In genomic region chr11:24077795-24078705, GRCm38 (mm10) we compare ENCODE assay signal across 7 mouse cellular contexts. TPM values are rescaled to one million over a fixed set of nuclear protein-coding genes. Genes with fewer than 3 reads are reported as not detected.
DNase-seq lines count a peak whose midpoint lies in the region; ATAC-seq and TF ChIP-seq lines count a peak whose summit lies in the region.

Gene Bcl11a (plus strand): TSS chr11:24078056.

- H3K4me1 ChIP-seq in CH12.LX (ENCODE audit: control insufficient read depth in 1 of 2, insufficient read depth in 2 of 2) (peaks cover 0 to 6% of the 10 kb centered on the region in 2 experiments; a peak in 2 of 4 replicates), ES-E14 (ENCODE audit: control insufficient read depth in 2 of 2, insufficient read depth in 2 of 2, low read length in 2 of 2, poor library complexity in 1 of 2) (peaks cover 0 to 2% of the 10 kb centered on the region in 2 experiments; a peak in 2 of 4 replicates)
- H3K4me1 ChIP-seq in embryonic facial prominence, embryonic 13.5 days = peaks cover 12% of the 10 kb centered on the region
- 0 out of 2 replicates have a peak, but pooled peaks cover 3% of the 10 kb centered on the region for H3K4me1 ChIP-seq in hindbrain, embryonic 11.5 days (replicated peaks; ENCODE audit: control insufficient read depth, insufficient read depth, low read length)

- no peaks in the 10 kb centered on the region for H3K79me2 ChIP-seq in CH12.LX (replicated peaks; ENCODE audit: control insufficient read depth, extremely low read depth, insufficient read depth, poor library complexity, severe bottlenecking)

- H3K4me2 ChIP-seq in CH12.LX (ENCODE audit: insufficient read depth, low read depth, poor library complexity, severe bottlenecking) = peak within 1 kb of the TSS; percentile 98
- H3K4me2 ChIP-seq in embryonic facial prominence, embryonic 13.5 days = peak within 1 kb of the TSS; percentile 94
- H3K4me2 ChIP-seq in hindbrain, embryonic 11.5 days (replicated peaks; ENCODE audit: low read depth, low read length) = peak within 1 kb of the TSS; percentile 97

- intact Hi-C loops in left cerebral cortex, postnatal 25 days (cut with DNase I) = loop anchor here (2.0 to 10.0 kb wide), 2 partner anchors 99 to 1997 kb away; no protein-coding TSS in a partner anchor

- H3K4me3 ChIP-seq in CH12.LX (replicated peaks in 1 of 3; ENCODE audit: low read depth in 2 of 3, low read length in 2 of 3, poor library complexity in 1 of 3) = peak within 1 kb of the TSS; percentile 51 to 93 (median 76)
- peak within 1 kb of the TSS; percentile 54 to 65 for H3K4me3 ChIP-seq in ES-E14 (ENCODE audit: insufficient read depth in 1 of 2, low read depth in 1 of 2, low read length in 2 of 2, poor library complexity in 1 of 2, severe bottlenecking in 1 of 2)
- H3K4me3 ChIP-seq in embryonic facial prominence, embryonic 13.5 days = peak within 1 kb of the TSS; percentile 85
- peak within 1 kb of the TSS; percentile 87 for H3K4me3 ChIP-seq in hindbrain, embryonic 11.5 days (ENCODE audit: low read depth, low read length)

- peak; percentile 44; the same call in 1 of the 2 replicates for TF ChIP-seq POLR2A in CH12.LX (IDR thresholded peaks at IDR 0.05; ENCODE audit: low read depth, low read length)

- dilution Hi-C loops in CH12.LX (cut with MboI; ENCODE audit: extremely low pct_ligation_motif_present, extremely low pct_unique_long_range_greater_than_20kb, low sequenced_read_pairs) = no loop called here

- H3K27me3 ChIP-seq in CH12.LX (replicated peaks) = no peaks in the 10 kb centered on the region
- 0 out of 2 replicates have a peak, but pooled peaks cover 2% of the 10 kb centered on the region for H3K27me3 ChIP-seq in embryonic facial prominence, embryonic 13.5 days
- no peaks in the 10 kb centered on the region for H3K27me3 ChIP-seq in hindbrain, embryonic 11.5 days (ENCODE audit: control insufficient read depth, insufficient read depth, low read length)
- no peaks in the 10 kb centered on the region; the same call in 1 of the 2 replicates for H3K27me3 ChIP-seq in splenic B cell, adult 2 months (ENCODE audit: control insufficient read depth, insufficient read depth, low read length, poor library complexity, severe bottlenecking)

- no peak for TF ChIP-seq RAD21 in CH12.LX (IDR thresholded peaks at IDR 0.05; ENCODE audit: low read depth, low read length)

- under 1% methylated on average over 39 of the region's 51 CpGs for WGBS in embryonic facial prominence, embryonic 13.5 days
- WGBS in hindbrain, embryonic 11.5 days = under 1% methylated on average over 43 of the region's 51 CpGs

- H3K36me3 ChIP-seq in CH12.LX (replicated peaks in 1 of 2; ENCODE audit: control insufficient read depth in 1 of 2, insufficient read depth in 1 of 2, low read length in 1 of 2) (no peaks in the 10 kb centered on the region), ES-E14 (ENCODE audit: control insufficient read depth, insufficient read depth, low read length, poor library complexity, severe bottlenecking) (no peaks in the 10 kb centered on the region)
- H3K36me3 ChIP-seq in embryonic facial prominence, embryonic 13.5 days = no peaks in the 10 kb centered on the region
- H3K36me3 ChIP-seq in hindbrain, embryonic 11.5 days (ENCODE audit: control insufficient read depth, insufficient read depth, low read length) = no peaks in the 10 kb centered on the region
- peaks cover 7% of the 10 kb centered on the region; the same call in 1 of the 2 replicates for H3K36me3 ChIP-seq in splenic B cell, adult 2 months (ENCODE audit: control insufficient read depth, insufficient read depth, low read length, poor library complexity, severe bottlenecking)

- no peak for TF ChIP-seq EP300 in CH12.LX (IDR thresholded peaks at IDR 0.05; ENCODE audit: low read length)

- H3K9me3 ChIP-seq in CH12.LX (replicated peaks; ENCODE audit: low read length) = no peaks in the 10 kb centered on the region
- H3K9me3 ChIP-seq in ES-E14 (ENCODE audit: control insufficient read depth, insufficient read depth, low read depth, low read length) = no peaks in the 10 kb centered on the region
- no peaks in the 10 kb centered on the region for H3K9me3 ChIP-seq in embryonic facial prominence, embryonic 13.5 days
- no peaks in the 10 kb centered on the region for H3K9me3 ChIP-seq in hindbrain, embryonic 11.5 days (ENCODE audit: control insufficient read depth, low read length)

- H3K9ac ChIP-seq in CH12.LX (ENCODE audit: insufficient read depth, low read depth) = peak within 1 kb of the TSS; percentile 34
- peak within 1 kb of the TSS; percentile 50 for H3K9ac ChIP-seq in ES-E14 (ENCODE audit: insufficient read depth, low read depth, low read length, poor library complexity, severe bottlenecking)
- H3K9ac ChIP-seq in embryonic facial prominence, embryonic 13.5 days = peak within 1 kb of the TSS; percentile 99
- H3K9ac ChIP-seq in hindbrain, embryonic 11.5 days (ENCODE audit: low read depth, low read length) = peak within 1 kb of the TSS; percentile 97

- in situ Hi-C loops in CH12.LX (cut with MboI; ENCODE audit: low pct_ligation_motif_present, low pct_unique_long_range_greater_than_20kb, low sequenced_read_pairs) (no loop called here), ES-E14 (cut with MboI; ENCODE audit: low sequenced_read_pairs in 2 of 2, unreplicated experiment in 2 of 2) (no loop called here)

- ATAC-seq in embryonic facial prominence, embryonic 13.5 days (ENCODE audit: insufficient number of reproducible peaks, insufficient read depth, low FRiP score, low TSS enrichment, low read depth) = peak; percentile 16; the same call in 1 of the 2 replicates
- ATAC-seq in hindbrain, embryonic 11.5 days (ENCODE audit: low FRiP score) = peak; percentile 79
- peak; percentile 40 for ATAC-seq in megakaryocyte progenitor cell, adult 5-6 weeks (replicated peaks; ENCODE audit: poor library complexity)

- H3K27ac ChIP-seq in CH12.LX (ENCODE audit: insufficient read depth, low read depth) (no peak within 1 kb of the TSS), ES-E14 (ENCODE audit: insufficient read depth, low read depth, low read length, poor library complexity, severe bottlenecking) (no peak within 1 kb of the TSS)
- peak within 1 kb of the TSS; percentile 99 for H3K27ac ChIP-seq in embryonic facial prominence, embryonic 13.5 days
- peak within 1 kb of the TSS; percentile 95 for H3K27ac ChIP-seq in hindbrain, embryonic 11.5 days (ENCODE audit: low read depth, low read length)

- DNase-seq in CH12.LX (ENCODE audit: extremely low read depth) = peak; percentile 89
- DNase-seq in ES-E14 (ENCODE audit: low read depth, low spot score) = no peak
- peak; percentile 87 for DNase-seq in hindbrain, embryonic 11.5 days (ENCODE audit: low spot score)
- DNase-seq in left cerebral cortex, postnatal 25 days (ENCODE audit: low spot score in 2 of 2) = peak in 1 of 2 experiments; percentile 83
- peak; percentile 78 for DNase-seq in splenic B cell, adult 2 months (ENCODE audit: low read depth, low spot score)

- no peak for TF ChIP-seq CTCF in CH12.LX (conservative IDR thresholded peaks at IDR 0.05 in 1 of 2, IDR thresholded peaks at IDR 0.05 in 1 of 2; ENCODE audit: low read depth in 2 of 2, low read length in 2 of 2)

TF ChIP-seq in CH12.LX, 34 proteins besides CTCF, POLR2A, EP300 and RAD21 (continues in another document):
- TF ChIP-seq SIN3A (IDR thresholded peaks at IDR 0.05; ENCODE audit: low read length) = no peak; the same call in 1 of the 2 replicates
- TF ChIP-seq JUND (conservative IDR thresholded peaks at IDR 0.05; ENCODE audit: low read depth, low read length) = no peak
- no peak for TF ChIP-seq GABPA (IDR thresholded peaks at IDR 0.05; ENCODE audit: insufficient replicate concordance, low read depth, low read length)
- no peak for TF ChIP-seq RCOR1 (conservative IDR thresholded peaks at IDR 0.05; ENCODE audit: low read depth, low read length)
- no peak for TF ChIP-seq SMC3 (IDR thresholded peaks at IDR 0.05; ENCODE audit: low read depth, low read length)
- TF ChIP-seq MEF2A (IDR thresholded peaks at IDR 0.05; ENCODE audit: borderline replicate concordance, low read depth, low read length) = no peak
- no peak for TF ChIP-seq NELFE (IDR thresholded peaks at IDR 0.05; ENCODE audit: low read depth, low read length)
- TF ChIP-seq ZNF384 (IDR thresholded peaks at IDR 0.05; ENCODE audit: low read depth, low read length) = peak; percentile 81
- TF ChIP-seq MAZ (IDR thresholded peaks at IDR 0.05; ENCODE audit: low read depth, low read length) = no peak
- 0 out of 2 replicates have a peak, but pooled peaks have one; percentile 34 for TF ChIP-seq UBTF (IDR thresholded peaks at IDR 0.05; ENCODE audit: low read depth, low read length)
- TF ChIP-seq MAFK (IDR thresholded peaks at IDR 0.05; ENCODE audit: insufficient replicate concordance, low read length) = no peak

TF ChIP-seq in ES-E14, 5 proteins besides CTCF, POLR2A, EP300 and RAD21:
- TF ChIP-seq ZNF384 (IDR thresholded peaks at IDR 0.05; ENCODE audit: low read depth, low read length) = 0 out of 2 replicates have a peak, but pooled peaks have one; percentile 20
- no peak for TF ChIP-seq ZC3H11A (IDR thresholded peaks at IDR 0.05; ENCODE audit: borderline replicate concordance, low read depth, low read length)
TF ChIP-seq in ES-E14: peak in this region for 1.

RNA-seq across cellular contexts. Expression of gene Bcl11a, which starts in this region (rescaled TPM):
- total RNA-seq in CH12.LX (2012; rRNA removed) (6.8 and 9.0 TPM in 2 replicates), CH12.LX (2014; rRNA removed) (13.4 and 13.9 TPM in 2 replicates), ES-E14 (2012; rRNA removed) (3.1 and 3.2 TPM in 2 replicates)
- 52.1 and 57.9 TPM in 2 replicates for polyA plus RNA-seq in CH12.LX (2012; ENCODE audit: insufficient read length, low read depth)
- 70.0 and 79.1 TPM in 2 replicates for polyA plus RNA-seq in embryonic facial prominence, embryonic 13.5 days (2015; fragmentation: Nextera tagmentation; extraction: Ambion mirVana)
- 66.6 and 71.7 TPM in 2 replicates for polyA plus RNA-seq in hindbrain, embryonic 11.5 days (2014; fragmentation: Nextera tagmentation; extraction: Ambion mirVana)
- 100 to 1,000 TPM in 1 of 2 experiments, 10 to 100 TPM in 1; 94.7 to 104 TPM for total RNA-seq in left cerebral cortex, postnatal 25 days (2021)
- total RNA-seq in megakaryocyte progenitor cell, adult 5-6 weeks (2015) = 42.8 and 70.9 TPM in 2 replicates
- 24.3 and 29.1 TPM in 2 replicates for total RNA-seq in megakaryocyte progenitor cell, adult 5-6 weeks (2017)

Comparison
In these comparisons a context has a peak if more than half of its experiments do, and no peak if none do; other contexts are left out.
1. H3K27ac ChIP-seq: peak in embryonic facial prominence, embryonic 13.5 days (single experiment) and hindbrain, embryonic 11.5 days (single experiment); none in CH12.LX (single experiment) and ES-E14 (single experiment).
2. H3K9ac ChIP-seq: peak in every context shown above with its lines; median percentile 99 in embryonic facial prominence, embryonic 13.5 days; 97 in hindbrain, embryonic 11.5 days; 50 in ES-E14; 34 in CH12.LX.
3. ATAC-seq: peak in every context shown above with its lines; median percentile 79 in hindbrain, embryonic 11.5 days; 40 in megakaryocyte progenitor cell, adult 5-6 weeks; 16 in embryonic facial prominence, embryonic 13.5 days.
4. Peak in every context shown above with its lines, with median percentiles within 50 percentile points of each other: H3K4me2 ChIP-seq and H3K4me3 ChIP-seq.